9 mouse cellular contexts compared by ENCODE assay signal in genomic region chr10:60304854-60305628, GRCm38 (mm10). TPM values are rescaled to one million over a fixed set of nuclear protein-coding genes. Genes with fewer than 3 reads are reported as not detected.
DNase-seq lines count a peak whose midpoint lies in the region; ATAC-seq and TF ChIP-seq lines count a peak whose summit lies in the region.
"Had no signal": no experiment of that assay in that cellular context is flagged by ENCODE, and none has a peak within 500 bp of the region (broad histone marks: within the 10 kb centered on the region; RNA-seq: fewer than 3 reads in every experiment).

No protein-coding gene starts in this region.

- H3K27me3 ChIP-seq in intestine, postnatal 0 days (replicated peaks; ENCODE audit: control insufficient read depth, insufficient read depth, low read length) = no peaks in the 10 kb centered on the region
- H3K27me3 ChIP-seq in liver, adult 2 months (ENCODE audit: control insufficient read depth, insufficient read depth, low read length) = no peaks in the 10 kb centered on the region
- no peaks in the 10 kb centered on the region for H3K27me3 ChIP-seq in splenic B cell, adult 2 months (ENCODE audit: control insufficient read depth, insufficient read depth, low read length, poor library complexity, severe bottlenecking)
- H3K27me3 ChIP-seq: embryonic facial prominence, embryonic 12.5 days had no signal

- no peak overlapping the region for H3K4me2 ChIP-seq in intestine, postnatal 0 days (replicated peaks; ENCODE audit: low read depth)
- H3K4me2 ChIP-seq: embryonic facial prominence, embryonic 12.5 days had no signal

- ATAC-seq in granulocyte monocyte progenitor cell, adult 5-6 weeks (replicated peaks; ENCODE audit: poor library complexity, severe bottlenecking) = peak; percentile 94
- peak; percentile 64; the same call in 1 of the 2 replicates for ATAC-seq in intestine, postnatal 0 days

- no peaks in the 10 kb centered on the region for H3K79me2 ChIP-seq in liver, adult 2 months (ENCODE audit: control insufficient read depth, insufficient read depth, low read length)

- H3K36me3 ChIP-seq in intestine, postnatal 0 days (ENCODE audit: control insufficient read depth, insufficient read depth) = peaks cover 28% of the 10 kb centered on the region
- peaks cover 11% of the 10 kb centered on the region for H3K36me3 ChIP-seq in liver, adult 2 months (ENCODE audit: control insufficient read depth, insufficient read depth, low read length)
- peaks cover 5% of the 10 kb centered on the region for H3K36me3 ChIP-seq in splenic B cell, adult 2 months (ENCODE audit: control insufficient read depth, insufficient read depth, low read length, poor library complexity, severe bottlenecking)

- TF ChIP-seq POLR2A in liver, adult 2 months (IDR thresholded peaks at IDR 0.05; ENCODE audit: extremely low read depth, insufficient read depth, low read length) = no peak

- TF ChIP-seq CTCF in intestine, postnatal 0 days (IDR thresholded peaks at IDR 0.05; ENCODE audit: low read depth) = peak; percentile 96
- peak; percentile 75 for TF ChIP-seq CTCF in liver, adult 2 months (IDR thresholded peaks at IDR 0.05; ENCODE audit: low read depth, low read length)

- H3K9ac ChIP-seq in intestine, postnatal 0 days (ENCODE audit: low read depth, low read length) = no peak overlapping the region
- H3K9ac ChIP-seq in liver, adult 2 months (ENCODE audit: low read depth, low read length) = no peak overlapping the region
- H3K9ac ChIP-seq: embryonic facial prominence, embryonic 12.5 days had no signal

- no peak overlapping the region for H3K4me3 ChIP-seq in intestine, postnatal 0 days (ENCODE audit: low read depth, low read length)
- no peak overlapping the region for H3K4me3 ChIP-seq in liver, adult 2 months (ENCODE audit: insufficient read depth, low read depth, low read length)
- H3K4me3 ChIP-seq: embryonic facial prominence, embryonic 12.5 days had no signal

- WGBS in intestine, postnatal 0 days = 61% methylated on average over 15 of the region's 15 CpGs
- 67% methylated on average over 15 of the region's 15 CpGs for WGBS in liver, adult 2 months

- peak; percentile 73 for DNase-seq in A20 (ENCODE audit: low read depth, low spot score)
- peak; percentile 43 for DNase-seq in adrenal gland, adult 8-10 months
- peak; percentile 71 for DNase-seq in embryo, embryonic 11.5 days (ENCODE audit: low read depth, low spot score)
- DNase-seq in liver, adult 2 months (ENCODE audit: extremely low read depth, low read depth, low spot score) = peak; percentile 42
- peak; percentile 89 for DNase-seq in naive thymus-derived CD4-positive, alpha-beta T cell, adult 2 months (ENCODE audit: low read depth)
- peak; percentile 89 for DNase-seq in splenic B cell, adult 2 months (ENCODE audit: low read depth, low spot score)

- no peaks in the 10 kb centered on the region for H3K4me1 ChIP-seq in intestine, postnatal 0 days (replicated peaks; ENCODE audit: control insufficient read depth, insufficient read depth, low read length)
- H3K4me1 ChIP-seq in liver, adult 2 months (ENCODE audit: control insufficient read depth, insufficient read depth, low read length) = no peaks in the 10 kb centered on the region
- H3K4me1 ChIP-seq: embryonic facial prominence, embryonic 12.5 days had no signal

- H3K27ac ChIP-seq in intestine, postnatal 0 days (ENCODE audit: low read depth, low read length) = no peak overlapping the region
- H3K27ac ChIP-seq in liver, adult 2 months (replicated peaks; ENCODE audit: insufficient read depth, low read depth, low read length) = no peak overlapping the region
- H3K27ac ChIP-seq: embryonic facial prominence, embryonic 12.5 days had no signal

- no peaks in the 10 kb centered on the region for H3K9me3 ChIP-seq in intestine, postnatal 0 days (ENCODE audit: control insufficient read depth)
- H3K9me3 ChIP-seq: embryonic facial prominence, embryonic 12.5 days had no signal

RNA-seq across cellular contexts. Expression of gene Psap, which starts 27.6 kb away (rescaled TPM):
- total RNA-seq in adrenal gland, adult 8-10 months (2022) = 1,000 to 10,000 TPM; 1,117 to 1,520 (median 1,260) TPM
- 263 and 293 TPM in 2 replicates for total RNA-seq in granulocyte monocyte progenitor cell, adult 5-6 weeks (2014; fragmentation: Nextera tagmentation)
- total RNA-seq in granulocyte monocyte progenitor cell, adult 5-6 weeks (2017) = 243 and 253 TPM in 2 replicates
- 135 and 137 TPM in 2 replicates for polyA plus RNA-seq in intestine, postnatal 0 days (2015; fragmentation: Nextera tagmentation; extraction: Ambion mirVana)
- total RNA-seq in liver, adult 2 months (2014; rRNA removed) = 227 and 309 TPM in 2 replicates
- polyA plus RNA-seq in liver, adult 2 months (2012; rRNA removed) = 584 and 608 TPM in 2 replicates

RNA-seq across cellular contexts. Expression of gene Vsir, which starts 41.6 kb away (rescaled TPM):
- total RNA-seq in adrenal gland, adult 8-10 months (2022) = 10 to 100 TPM; 14.4 to 33.1 (median 23.2) TPM
- 45.9 and 57.9 TPM in 2 replicates for total RNA-seq in granulocyte monocyte progenitor cell, adult 5-6 weeks (2014; fragmentation: Nextera tagmentation)
- 108 and 143 TPM in 2 replicates for total RNA-seq in granulocyte monocyte progenitor cell, adult 5-6 weeks (2017)
- 9.7 and 11.5 TPM in 2 replicates for polyA plus RNA-seq in intestine, postnatal 0 days (2015; fragmentation: Nextera tagmentation; extraction: Ambion mirVana)
- total RNA-seq in liver, adult 2 months (2014; rRNA removed) = 5.3 and 5.8 TPM in 2 replicates
- 5.6 and 8.1 TPM in 2 replicates for polyA plus RNA-seq in liver, adult 2 months (2012; rRNA removed)
